Mouse (Mus musculus) embryo, embryonic 10 days (tissue): Measurements from ENCODE around the gene Luc7l3.

Experiments used
- DNase-seq: peaks from one replicate; pipeline ENCODE4 v3.0.0-alpha.2; 2015; ENCODE audit warnings: low spot score

Luc7l3 gene

DNA sequence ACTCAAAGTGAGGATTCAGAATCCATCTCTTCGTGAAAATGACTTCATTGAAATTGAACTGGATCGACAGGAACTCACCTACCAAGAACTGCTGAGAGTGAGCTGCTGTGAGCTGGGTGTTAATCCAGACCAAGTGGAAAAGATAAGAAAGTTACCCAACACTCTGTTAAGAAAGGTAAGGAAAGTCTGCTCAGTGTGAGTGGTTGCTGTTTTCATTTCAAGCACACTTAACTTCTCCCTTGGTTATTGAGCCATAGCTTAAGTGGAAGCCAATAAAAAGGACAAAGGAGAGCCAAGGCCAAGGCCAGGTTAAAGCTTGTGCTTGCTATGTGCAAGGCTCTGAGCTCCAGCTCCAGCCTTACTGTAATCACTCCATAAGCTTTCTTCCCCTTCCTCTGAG, 16.6 kb upstream of the Luc7l3 start:
- DNase-seq: no peak

DNA sequence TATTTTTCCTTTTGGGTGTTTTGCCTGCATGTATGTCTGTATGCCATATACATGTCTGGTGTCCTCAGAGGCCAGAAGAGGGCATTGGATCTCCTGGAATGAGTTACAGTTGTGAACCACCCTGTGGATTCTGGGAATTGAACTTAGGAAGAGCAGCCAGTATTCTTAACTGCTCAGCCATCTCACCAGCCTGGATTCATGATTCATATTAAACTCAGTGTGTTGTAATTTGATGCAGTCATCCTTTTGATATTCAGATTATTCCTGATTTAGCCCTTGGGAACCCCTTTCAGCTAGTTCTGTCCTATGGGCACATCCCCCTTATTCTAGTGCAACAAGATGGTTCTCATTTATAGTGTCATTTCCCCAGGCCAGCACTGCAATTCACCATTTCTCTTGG, 14.8 kb upstream of the Luc7l3 start:
- no peak for DNase-seq

DNA sequence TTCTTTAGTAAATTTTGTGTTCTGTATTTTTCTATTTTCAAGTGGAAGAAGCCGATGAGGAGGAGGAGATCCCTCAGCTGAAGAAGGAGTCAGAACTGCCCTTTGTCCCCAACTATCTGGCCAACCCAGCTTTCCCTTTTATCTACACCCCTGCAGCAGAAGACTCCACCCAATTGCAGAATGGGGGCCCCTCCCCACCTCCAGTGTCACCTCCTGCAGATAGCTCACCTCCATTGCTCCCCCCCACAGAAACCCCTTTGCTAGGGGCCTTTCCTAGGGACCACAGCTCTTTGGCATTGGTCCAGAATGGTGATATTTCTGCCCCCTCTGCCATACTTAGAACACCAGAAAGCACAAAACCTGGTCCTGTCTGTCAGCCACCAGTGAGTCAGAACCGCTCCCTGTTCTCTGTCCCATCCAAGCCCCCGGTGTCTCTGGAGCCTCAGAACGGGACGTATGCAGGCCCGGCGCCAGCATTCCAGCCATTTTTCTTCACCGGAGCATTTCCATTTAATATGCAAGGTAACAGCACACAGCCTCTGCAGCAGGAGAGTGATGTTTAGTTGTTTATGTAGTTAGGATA, 12.7 kb upstream of the Luc7l3 start:
- DNase-seq: no peak

DNA sequence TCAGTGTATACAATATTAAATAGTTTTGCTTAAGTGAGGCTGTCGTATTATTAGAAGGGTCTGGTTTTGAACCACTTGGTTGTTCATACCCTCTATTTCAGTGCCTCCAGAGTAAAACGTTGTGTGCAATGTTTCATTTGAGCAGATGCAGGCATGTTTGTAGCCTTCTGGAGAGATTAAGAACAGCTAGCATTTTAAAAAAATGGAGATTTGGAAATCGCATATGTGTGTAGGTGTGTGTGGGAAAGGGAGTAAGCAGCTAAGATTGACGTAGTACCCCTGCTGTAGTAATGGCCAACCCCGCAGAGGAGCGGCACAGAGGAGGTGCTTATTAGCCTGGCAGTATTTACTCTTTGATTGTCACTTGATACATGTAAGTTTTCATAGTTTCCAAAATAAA, 10.9 kb upstream of the Luc7l3 start:
- no peak for DNase-seq

DNA sequence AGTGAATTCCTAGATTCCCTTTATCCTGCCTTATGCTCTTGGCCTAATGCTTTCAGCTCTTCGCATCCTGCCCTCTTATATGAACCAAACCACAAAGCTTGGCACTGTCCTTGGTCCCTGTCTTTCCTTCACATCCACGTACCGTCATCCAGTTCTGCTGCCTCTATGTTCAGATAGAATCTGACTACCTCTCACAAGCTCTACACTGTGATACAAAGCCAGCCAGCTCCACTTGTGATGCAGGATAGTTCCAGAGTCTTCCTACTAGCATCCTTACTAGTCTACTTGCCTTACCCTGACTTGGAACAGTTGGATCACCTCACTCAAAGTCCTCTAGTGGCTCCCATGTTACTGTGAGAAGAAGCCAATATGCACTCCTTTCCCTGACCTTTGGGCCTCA, 8.4 kb upstream of the Luc7l3 start:
- DNase-seq: no peak

DNA sequence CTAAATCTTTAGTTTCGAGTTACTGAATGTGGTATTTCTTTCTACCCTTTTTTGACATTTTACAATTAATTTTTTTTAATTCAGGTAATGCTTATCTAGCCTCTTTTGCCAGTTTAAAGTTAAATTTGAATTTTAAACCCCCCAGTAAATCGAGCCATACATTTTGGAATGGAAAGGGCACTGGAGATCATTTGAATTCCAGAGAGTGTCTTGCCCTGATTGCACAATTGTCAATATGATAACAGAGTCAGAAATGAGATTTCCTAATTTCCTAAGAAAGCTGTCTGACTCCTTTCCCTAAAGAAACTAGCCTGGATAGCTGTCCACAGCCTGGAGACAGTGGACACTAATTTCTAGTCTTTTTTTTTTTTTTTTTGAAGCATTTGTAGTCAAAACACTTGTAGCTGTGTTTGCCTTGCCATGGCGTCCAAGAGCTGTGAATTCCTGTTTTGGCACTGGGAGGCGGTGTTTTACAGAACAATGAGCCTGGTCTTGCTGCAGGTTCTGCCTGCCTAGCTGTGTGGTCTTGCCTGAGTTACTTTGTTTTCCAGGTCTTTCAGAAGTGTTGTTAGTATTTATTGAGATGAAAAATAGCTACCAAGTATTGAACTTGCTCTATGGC, 7.6 kb upstream of the Luc7l3 start:
- peak; percentile 78 for DNase-seq

DNA sequence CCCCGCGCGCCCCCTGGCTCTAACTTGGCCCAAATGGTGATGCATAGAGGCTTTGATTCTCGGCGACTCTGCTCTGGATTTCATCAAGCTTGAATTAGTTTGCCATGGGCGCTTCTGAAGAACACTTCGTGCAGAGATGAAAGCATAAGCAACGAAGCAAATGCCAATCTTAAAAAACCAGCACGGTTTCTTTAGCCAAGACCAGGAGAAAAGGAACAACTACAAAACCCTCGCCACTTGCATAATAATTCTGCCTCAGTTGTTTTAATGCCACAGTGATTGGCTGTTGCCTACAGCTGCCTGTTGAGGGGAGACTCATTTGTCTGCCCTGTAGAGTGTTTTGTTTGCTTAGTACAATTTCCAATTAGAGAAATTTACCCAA, 6.8 kb upstream of the Luc7l3 start:
- no peak for DNase-seq

DNA sequence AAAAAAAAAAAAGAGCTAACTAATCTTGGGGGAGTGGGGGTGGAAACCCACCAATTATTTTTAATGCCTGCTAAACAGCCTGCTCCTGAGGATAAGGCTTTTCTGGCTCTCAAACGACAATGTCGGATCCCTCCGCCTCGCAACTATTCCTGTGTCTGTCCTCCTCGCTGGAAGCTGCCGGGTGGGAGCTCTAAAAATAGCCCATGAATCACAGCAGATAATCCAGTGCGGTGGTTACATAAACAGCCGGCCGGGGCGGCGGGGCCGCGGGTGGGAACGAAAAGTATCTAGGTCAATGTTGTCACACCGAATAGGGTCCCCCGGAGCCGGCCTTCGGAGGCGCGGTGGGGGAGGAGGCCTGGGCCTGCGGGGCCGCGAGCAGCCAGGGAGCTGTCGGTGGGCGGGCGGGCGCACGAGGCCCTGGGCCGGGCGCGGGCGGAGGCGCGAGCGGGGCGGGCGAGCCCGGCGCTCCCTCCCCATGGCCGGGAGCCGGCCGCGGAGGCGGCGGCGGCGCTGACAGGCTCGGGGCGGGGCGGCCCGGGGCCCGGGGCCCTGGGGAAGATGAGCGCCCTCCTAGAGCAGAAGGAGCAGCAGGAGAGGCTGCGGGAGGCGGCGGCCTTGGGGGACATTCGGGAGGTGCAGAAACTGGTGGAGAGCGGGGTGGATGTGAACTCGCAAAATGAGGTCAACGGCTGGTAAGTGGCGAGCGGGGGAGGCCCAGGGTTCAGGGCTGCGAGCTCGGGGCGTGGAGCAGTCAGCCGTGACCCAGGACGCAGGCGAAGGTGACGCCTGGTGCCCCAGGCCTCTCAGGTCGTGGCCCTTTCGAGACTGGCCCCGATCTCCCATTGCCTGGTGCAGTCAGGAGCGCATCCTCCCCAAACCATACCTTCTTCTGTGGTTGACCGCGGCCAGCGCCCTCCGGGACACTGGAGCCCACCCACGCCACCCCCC, 6.2 kb upstream of the Luc7l3 start, which contains the start of gene Ankrd40:
Gene Ankrd40, plus strand, starts transcription at position 309 of the 951 bp plus-strand sequence.
- peak; percentile 90 for DNase-seq

DNA sequence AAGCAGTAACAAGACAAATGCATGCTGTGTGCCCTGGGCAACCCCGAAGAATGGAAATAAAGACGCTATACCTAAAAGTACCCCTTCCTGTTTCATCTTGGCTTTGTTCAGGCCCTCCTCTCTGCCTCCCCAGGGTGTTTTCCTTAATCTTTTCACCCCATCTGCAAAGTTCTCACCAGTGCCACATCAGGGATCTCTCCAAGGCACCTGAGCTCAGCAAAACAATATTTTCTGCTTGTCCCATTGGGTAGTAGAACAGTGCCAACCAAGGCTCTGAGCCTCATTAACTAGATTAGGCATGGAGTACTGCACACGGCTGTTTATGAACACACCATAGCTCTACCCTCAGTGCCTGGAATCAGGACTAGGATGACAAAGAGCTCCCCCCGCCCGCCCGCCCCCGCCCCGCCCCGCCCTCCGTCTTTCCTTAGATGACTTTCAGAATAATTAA, 5.2 kb upstream of the Luc7l3 start:
- DNase-seq: peak; percentile 73

DNA sequence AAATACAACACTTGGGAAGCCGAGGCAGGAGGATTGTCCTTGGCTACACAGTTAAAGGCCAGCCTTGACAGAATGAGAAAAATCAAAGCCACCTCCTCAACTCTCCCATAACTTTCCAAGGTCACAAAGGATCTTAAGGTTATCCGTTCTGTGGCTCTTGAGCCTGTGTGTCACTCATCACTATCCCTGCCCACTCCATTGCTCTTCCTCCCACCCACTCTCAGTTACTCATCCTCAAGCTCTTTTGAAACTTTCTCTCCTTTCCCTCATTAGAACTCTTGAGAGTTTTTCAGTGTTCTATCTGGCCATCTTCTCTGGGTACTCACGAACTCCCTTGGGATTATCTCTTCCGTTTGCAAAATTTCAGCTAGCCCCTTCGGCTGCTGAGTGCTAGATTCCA, 2.8 kb upstream of the Luc7l3 start:
- DNase-seq: no peak

DNA sequence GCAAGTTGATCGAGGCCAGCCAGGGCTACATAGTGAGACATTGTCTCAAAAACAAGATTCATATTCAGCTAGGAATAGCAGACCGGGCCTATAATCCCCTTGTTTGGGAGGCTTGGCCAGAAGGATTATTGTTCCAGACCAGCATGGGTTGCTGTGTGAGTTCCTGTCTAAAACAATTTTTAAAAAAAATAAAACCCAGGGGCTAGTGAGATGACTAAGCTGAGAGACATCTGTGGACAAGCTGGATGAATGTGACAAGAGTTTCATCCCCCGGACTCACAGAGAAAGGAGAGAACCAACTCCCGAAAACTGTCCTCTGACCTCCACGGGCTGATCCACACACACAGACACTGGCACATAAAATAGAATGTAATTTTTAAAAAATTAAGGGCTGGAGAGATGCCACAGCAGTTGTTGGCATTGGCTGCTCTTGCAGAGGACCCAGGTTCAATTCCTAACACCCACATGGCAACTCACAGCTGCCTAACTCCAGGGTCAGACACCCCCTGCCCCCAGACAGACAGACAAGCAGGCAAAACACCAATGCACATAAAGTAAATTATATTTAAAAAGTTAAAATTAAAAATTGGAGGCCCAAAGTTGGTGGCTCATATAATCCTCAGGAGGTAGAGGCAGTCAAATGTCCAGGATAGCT, 1.6 kb upstream of the Luc7l3 start:
- no peak for DNase-seq

DNA sequence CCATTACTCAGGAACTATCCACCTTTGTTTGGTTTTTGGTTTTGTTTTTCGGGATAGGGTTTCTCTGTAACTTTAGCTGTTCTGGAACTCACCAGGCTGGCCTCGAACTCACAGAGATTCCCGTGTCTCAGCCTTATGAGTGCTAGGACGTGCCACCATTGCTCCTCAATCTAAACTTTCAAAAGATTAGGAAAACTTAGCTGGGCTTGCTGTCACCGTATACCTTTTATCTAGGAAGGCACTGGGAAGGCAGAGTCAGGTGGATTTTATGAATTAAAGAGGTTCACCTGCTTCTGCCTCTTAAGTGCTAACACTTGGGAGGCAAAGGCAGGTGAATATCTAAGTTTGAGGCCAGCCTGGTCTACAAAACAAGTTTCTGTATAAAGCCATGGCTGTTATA, 848 bp upstream of the Luc7l3 start:
- DNase-seq: no peak

DNA sequence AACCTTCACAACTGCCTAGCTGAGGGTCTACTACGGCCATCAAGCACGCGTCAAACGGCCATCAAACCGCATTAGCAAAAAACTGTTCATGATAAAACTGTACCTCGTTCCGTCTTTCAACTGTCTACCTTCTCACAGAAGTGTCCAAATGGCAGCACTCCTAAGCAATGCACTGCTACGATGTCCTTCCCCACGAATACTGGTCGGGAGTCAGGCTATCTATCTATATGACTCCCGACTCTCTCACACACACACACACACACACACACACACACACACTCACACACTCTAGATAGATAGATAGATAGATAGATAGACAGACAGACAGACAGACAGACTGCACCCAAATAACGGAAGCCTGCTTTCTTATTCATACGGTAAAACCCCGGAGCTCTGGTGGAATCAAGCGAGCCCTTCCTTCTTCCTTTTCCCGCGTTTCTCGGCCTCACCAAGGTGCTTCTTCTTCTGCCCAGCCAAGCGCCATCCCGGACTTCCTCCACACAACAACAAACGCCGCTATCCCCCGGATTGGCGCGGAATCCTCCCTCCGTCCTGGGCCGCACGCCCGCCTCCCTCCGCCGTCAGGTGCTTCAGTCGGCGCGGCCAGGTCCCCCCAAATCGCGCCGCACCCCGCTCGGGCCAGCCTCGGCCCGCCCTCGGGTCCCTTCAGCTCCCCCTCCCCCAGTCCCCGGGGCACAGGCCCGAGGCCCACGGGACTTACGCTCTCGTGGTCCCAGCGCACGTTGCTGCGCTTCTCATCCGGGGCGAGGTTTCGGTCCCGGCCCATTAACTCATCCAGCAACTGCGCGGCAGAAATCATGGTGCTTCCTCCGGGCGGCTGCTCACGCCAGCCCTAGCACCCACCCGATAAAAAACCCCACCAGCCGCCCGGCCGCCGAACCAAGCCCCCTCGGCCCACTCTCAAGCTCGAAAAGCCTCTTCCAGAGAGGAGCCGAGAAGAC, 538 bp downstream of the Luc7l3 start:
- DNase-seq: peak; percentile 45

DNA sequence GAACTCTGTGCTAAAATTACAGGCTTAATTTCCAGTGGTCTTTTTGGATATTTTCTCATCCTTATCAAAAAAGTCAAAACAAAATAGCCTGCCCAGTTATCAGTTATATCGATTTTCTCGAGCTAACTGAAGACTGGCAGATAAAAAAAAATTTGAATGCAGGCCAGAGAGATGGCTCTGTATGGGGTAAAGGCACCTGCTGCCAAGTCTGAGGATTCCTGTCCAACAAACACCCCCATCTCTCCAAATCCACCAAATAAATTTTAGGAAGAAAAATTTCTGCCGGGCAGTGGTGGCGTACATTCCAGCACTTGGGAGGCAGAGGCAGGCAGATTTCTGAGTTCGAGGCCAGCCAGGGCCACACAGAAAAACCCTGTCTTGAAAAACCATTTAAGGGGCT, 3.7 kb downstream of the Luc7l3 start:
- no peak for DNase-seq

DNA sequence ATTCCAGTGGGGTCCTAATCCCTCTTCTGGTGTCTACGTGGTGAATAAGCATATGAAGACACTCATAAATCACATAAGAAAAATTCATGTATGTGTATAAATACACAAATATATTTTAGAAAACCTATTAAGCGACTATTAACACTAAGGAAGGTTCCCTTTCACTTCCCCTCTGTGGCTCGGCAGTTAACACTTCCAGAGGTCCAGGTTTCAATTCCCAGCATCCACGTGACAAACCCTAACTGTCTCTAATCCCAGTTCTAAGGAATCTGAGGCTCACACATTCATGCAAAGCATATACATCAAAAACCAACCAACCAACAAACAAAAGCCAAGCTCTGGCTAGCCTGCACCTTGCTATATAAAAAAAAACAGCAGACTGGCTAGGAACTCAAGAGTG, 4.3 kb downstream of the Luc7l3 start:
- DNase-seq: no peak

DNA sequence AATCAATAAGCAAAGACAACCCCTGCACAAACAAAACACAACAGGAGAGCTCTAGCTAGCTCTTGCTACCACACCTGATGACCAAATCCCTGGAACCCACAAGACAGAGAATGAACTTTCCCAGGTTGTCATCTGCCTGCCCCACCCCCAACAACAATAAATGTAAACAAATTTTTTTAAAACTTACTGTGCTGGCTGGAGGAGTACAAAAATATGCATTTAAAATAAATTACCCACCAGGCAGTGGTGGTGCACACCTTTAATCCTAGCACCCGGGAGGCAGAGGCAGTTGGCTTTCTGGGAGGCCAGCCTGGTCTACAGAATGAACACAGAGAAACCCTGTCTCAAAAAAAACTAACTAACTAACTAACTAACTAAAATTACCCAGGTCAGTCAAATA, 4.8 kb downstream of the Luc7l3 start:
- DNase-seq: no peak

DNA sequence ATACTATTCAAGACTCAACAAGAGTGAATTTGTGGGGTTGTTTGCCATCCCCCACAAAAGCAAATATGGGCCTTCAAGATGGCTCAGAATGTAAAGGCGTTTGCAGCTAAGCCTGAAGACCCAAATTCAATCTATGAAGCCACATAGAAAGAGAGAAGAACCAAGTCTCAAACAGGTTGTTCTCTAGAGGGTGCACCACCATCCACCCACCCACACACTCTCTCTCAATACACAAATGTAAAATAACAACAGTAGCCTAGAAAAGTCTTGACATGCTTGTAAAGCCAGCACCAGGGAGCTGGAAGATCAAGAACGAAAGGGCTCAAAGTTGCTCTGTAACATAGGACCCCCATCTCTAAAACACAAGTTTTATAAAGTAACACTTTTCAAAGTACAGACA, 5.3 kb downstream of the Luc7l3 start:
- no peak for DNase-seq

DNA sequence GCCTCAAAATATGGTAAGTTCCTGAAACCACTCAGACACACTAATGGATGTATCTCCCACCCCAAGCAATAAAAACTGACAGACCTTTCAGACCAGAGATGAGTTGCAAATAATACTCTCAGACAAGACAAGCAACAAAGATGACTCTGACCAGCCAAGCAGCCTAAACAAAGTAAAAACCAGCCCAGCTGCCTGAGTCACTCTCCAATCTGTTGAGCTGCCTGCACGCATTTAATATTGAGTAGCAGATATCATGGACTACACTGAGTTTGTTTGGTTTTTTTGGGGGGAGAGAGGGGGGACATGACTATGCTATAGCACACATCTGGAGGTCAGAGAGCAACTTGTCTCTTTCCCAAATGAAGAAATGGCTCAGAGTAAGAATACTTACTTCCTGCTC, 6.5 kb downstream of the Luc7l3 start:
- no peak for DNase-seq

DNA sequence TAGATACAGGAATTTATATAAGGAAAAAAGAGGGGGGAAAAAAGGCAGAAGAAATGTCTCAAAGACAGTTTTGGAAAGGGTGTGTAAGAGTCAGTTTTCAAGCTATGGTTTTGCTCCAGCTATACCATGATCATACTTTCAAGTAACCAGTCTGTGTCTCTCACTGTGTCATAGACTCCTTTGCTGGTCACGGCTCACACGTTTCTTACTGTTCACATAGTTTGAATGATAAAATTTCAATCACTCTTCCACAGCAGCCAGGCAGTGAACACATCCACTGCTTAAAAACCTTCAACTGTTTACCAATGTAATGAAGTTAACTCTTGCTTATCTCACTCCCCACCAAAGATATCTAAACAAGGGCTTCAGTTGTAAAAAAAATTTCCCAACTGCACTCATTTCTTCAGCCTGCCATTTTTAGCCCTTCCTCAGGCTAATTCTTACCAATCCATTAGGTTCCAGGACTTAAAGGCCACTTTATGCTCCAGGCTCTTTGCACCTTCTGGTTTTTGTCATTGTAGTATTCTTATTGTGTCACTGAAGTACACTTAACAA, 7.6 kb downstream of the Luc7l3 start:
- no peak for DNase-seq

DNA sequence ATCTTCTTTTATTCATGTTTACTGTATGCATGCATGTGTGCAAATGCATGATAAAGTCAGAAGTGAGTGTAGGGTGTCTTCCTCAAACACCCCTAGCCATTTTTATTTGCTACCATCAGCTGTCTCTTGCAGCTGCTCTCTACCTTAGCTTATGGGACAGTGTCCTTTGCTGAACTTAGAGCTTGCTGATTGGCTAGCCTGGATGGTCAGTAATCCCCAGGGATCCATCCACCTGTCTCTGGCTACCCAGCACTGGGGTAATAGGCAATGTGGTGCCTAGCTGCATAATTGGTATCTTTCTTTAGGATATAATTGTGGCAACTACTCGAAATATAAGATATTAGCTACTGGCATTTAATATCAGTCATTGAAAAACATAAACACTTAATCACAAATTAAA, 9.1 kb downstream of the Luc7l3 start:
- no peak for DNase-seq
